Mouse (Mus musculus) left cerebral cortex, postnatal 14 days (tissue): Measurements from ENCODE around the gene Fbxo3. TPM values are rescaled to one million over a fixed set of nuclear protein-coding genes. Genes with fewer than 3 reads are reported as not detected.
A peak's percentile ranks its signal among the peaks of the same experiment; 100 is the strongest.
"Not testable (repeated sequence)": the region's sequence is repeated elsewhere in the genome, so short reads cannot be mapped to it uniquely, and the experiment has no call there.

Experiments
- DNase-seq, 2 experiments: peaks; one replicate each; pipeline ENCODE4 v3.0.0; 2021 to 2022; ENCODE audit warnings: low spot score in 2 of 2, mixed read lengths in 1 of 2
- intact Hi-C: fragments of 180-260 bp; cut with DNase I; formaldehyde crosslinking; loops from one replicate; pipeline ENCODE4 v1.15.1; 2025
- total RNA-seq, 2 experiments: library from RNA; stranded (reverse); gene quantifications; 2 replicates each; pipeline ENCODE4 v1.2.3; 2021

The Fbxo3 gene
- total RNA-seq, 2 experiments from 2014 or later = 52.2 to 53.6 TPM

DNA sequence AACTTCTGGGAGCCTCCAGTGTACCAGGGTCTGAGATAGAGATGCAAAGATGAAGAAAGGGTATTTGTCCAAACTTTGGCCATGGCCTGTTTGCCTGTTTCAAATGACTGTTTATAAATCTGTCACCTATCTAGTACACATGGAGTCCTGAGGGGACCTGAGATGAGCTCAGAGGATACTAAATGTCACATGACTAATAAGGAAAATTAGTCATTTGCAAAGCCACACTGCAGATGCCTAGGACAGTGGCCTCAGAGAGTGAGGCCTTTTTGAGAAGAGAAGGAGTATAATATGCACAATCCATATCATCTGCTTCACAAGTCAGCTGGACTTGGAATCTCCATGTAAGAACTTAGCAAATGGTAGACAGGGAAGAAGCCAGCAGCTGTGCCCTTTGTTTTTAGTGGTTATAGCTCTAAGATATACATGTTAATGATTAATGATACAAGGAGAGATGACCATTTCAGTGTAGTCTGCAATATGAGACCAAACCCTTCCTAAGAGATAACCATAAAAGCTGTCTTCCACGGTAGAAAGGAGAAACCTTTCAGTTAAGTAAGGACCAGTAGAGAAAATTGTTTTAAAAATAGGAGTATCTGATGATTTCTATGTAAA, 54.0 kb downstream of the Fbxo3 start:
- DNase-seq, intact Hi-C loops: not testable (repeated sequence)

DNA sequence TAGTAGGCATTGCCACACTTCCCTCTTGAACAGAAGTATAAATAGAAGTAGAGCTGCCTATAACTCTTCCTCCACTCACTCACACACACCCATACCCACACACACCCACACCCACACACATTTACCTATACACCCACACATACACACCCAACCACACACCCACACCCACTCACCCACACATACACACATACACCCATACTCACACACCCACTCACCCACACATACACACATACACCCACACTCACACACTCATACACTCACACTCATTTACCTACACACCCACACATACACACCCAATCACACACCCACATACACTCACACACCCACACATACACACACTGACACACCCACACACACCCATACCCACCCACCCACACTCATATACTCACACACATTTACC, 55.0 kb downstream of the Fbxo3 start:
- intact Hi-C loops = no loop called here
- DNase-seq = no peak

DNA sequence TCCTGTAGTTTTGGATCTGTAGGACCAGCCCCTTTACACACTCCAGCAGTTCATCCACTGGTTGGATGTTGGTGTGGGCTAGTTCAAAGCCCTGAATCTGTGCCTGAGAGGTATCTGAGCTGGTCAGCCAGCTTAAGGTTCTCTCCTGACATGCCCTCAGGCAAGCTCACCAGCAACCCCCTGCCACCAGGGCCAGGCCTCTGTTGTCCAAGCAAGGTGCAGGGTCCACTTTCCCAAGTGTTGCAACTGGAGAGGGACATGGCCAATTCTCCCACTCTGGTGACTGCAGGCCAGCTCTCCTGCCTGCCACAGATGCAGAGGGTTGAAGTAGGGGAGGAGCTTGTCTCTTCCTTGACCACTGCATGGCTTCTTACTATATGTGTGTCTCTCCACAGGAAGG, 56.5 kb downstream of the Fbxo3 start:
- DNase-seq, intact Hi-C loops: not testable (repeated sequence)

DNA sequence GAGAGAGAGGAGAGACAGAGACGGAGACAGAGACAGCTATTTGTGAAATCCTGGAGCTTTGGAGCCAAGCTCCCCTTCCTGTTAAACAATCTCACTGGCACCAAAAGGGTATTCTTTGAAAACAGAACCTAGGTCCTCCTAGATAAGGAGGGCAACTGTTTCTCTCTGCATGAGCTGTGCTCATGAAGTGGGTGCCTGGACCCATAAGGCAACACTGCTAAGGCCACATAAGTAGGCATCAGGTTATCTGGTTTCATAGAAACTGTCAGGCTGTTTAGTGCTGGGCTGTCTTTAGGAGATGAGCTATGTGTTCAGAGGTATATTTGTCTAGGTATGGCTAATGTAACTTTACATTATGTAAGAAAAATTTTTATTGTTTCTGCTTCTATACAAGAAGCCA, 60.0 kb downstream of the Fbxo3 start:
- intact Hi-C loops, DNase-seq: not testable (repeated sequence)

DNA sequence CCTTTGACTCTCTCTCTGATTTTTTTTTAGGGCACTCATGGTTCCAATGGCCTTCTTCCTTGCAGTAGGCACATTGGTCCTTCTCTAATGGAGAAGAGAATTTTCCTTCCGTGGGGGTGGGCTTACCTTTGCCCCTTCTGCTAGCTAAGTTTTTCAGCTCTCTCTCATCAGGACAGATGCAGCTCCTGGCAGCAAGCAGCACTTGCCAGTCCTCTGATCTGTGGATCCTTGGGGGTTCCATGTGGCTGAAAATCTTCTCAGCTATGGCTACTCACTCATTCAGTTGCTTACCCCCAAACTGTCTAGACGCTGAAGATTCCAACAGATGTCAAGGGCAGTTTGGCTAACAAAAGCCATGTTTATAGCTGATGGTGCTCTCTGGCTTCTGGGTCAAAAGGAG, 65.8 kb downstream of the Fbxo3 start:
- DNase-seq = no peak
- intact Hi-C loops = no loop called here

DNA sequence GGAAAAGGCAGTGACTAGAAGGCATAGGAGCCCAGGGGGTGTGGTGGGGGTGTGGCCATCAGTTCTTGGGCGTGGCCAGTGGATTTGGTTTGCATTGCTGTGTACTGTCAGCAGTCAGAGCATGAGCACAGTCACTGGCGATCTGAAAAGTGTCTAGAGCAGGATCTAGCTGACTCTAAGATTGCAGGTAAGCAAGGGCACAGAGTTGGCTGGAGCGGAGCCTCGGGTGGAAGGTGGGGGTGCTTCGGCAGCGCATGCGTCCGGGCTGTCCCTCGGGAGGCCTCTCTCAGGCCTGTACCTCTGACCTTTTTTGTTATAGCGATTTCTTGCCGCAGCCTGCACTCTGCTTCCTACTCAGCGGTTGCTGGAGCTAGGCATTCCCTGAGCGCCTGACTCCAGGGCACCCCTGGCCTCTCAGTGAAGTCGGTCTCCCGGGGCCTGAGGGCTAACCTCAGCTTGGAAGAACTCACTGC, 68.3 kb downstream of the Fbxo3 start, which contains the start of gene Cd59a:
Cd59a (plus strand) TSS at position 61 of the 473 bp plus-strand sequence.
- peak; percentile 33 to 43 for DNase-seq
- intact Hi-C loops = no loop called here

DNA sequence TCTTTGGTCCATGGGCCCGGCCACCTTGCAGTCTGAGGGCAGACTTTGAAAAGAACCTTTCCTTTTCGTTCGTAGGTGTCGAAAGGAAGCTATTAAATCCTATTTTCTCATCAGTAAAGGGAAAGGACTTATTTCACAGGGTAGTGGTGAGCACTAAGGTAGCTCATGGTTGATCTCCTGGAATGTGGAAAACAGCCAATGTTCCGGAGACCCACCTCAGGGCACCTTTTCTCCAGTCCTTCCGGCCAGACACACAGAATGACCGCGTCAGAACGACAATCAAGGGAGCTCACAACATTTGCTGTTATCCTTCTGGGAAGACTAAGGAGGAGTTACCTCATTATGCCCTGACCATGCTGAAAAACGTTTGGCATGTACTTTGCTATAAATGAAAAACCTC, 68.7 kb downstream of the Fbxo3 start:
- intact Hi-C loops = no loop called here
- no peak for DNase-seq

DNA sequence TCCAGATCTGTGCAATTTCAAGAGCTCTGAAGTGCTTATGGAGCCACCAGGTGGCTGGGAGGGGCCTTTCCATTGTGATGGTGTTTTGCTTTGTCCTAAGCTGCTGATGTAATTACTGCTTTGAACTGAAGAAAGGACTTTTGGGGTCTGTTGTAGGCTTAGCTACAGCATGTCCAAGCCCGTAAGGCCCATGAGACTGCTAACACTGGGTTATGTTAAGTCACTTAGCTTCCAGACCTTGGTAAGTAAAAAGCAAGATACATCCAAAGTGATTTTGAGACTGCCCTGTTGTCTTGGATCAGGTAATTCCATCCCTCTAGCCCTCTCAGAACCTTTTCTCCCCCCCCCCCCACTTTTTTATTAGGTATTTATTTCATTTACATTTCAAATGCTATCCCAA, 69.3 kb downstream of the Fbxo3 start:
- intact Hi-C loops, DNase-seq: not testable (repeated sequence)

DNA sequence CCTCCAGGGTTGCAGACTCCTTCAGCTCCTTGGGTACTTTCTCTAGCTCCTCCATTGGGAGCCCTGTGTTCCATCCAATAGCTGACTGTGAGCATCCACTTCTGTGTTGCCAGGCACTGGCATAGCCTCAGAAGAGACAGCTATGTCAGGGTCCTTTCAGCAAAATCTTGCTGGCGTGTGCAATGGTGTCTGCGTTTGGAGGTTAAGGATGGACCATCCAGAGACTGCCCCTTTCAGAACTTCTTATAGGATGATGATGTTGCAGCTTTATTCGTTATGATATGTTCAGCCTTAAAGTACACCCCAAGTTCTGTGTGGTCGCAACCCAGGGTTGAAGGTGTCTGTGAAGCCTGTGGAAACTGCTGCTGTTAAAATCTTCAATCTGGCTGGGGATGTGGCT, 69.9 kb downstream of the Fbxo3 start:
- intact Hi-C loops, DNase-seq: not testable (repeated sequence)

DNA sequence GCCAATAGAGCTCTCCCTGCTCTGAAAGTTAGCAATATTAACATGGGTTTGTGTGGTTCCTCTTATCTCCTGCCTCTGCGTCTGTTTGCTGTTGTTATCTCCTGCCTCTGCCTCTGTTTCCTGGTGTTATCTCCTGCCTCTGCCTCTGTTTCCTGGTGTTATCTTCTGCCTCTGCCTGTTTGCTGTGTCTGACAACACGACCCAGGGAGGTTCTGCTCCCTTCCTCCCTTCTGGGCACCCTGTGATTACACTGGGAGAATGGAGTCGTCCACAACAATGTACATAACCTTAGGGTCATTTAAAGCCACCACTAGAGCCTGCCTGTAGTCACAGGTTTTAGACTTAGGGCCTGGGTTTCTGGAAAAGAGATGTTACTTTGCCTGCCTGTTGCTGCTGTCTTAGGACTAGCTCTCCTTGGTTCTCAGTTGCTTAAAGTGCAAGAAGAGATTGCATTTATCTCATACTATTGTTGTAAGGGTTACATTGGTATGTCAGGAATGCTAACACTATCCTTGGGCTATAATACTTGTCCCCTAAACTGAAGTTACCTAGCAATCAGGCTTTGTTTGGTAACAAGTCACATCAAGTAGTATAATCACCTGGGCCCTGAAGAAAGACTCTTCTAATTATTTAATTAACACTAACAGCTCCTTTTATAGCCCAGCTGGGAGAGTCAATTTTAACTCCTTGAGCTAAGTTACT, 71.2 kb downstream of the Fbxo3 start:
- DNase-seq = no peak
- intact Hi-C loops = no loop called here

DNA sequence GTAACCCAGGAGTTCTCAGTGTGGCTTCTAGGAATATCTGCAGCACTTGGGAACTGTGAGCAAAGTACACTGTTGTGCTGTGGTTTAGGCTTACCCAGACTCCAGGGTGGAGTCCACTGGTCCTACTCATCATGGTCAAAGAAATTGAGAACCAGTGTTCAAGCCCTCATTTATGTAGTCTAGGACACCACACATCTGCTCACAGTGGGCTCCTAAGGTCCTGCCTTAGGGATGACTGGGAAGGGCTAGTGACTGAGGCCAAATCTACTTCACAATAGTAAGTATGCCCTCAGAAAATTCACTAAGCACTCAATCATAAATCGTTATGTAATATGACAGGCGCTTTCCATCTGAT, 71.7 kb downstream of the Fbxo3 start:
- intact Hi-C loops = no loop called here
- no peak for DNase-seq

DNA sequence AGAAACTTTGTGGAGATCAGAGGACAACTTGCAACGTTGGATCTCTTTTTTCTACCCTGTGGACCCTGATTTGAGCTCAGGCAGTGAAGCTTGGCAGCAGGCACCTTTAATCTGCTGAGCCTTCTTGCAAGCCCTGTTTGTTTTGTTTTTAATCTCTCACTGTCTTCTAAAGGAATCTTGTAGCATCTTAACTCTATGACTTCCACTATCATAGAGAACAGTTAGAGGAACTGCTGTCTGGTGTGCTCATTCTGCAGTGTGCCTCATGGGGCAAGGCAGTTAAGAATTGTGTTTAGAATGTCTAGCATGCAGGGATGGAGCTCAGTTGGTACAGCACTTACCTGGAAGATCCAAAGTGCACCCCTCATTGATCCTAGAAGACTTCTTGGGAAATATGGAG, 72.4 kb downstream of the Fbxo3 start:
- intact Hi-C loops = no loop called here
- no peak for DNase-seq

DNA sequence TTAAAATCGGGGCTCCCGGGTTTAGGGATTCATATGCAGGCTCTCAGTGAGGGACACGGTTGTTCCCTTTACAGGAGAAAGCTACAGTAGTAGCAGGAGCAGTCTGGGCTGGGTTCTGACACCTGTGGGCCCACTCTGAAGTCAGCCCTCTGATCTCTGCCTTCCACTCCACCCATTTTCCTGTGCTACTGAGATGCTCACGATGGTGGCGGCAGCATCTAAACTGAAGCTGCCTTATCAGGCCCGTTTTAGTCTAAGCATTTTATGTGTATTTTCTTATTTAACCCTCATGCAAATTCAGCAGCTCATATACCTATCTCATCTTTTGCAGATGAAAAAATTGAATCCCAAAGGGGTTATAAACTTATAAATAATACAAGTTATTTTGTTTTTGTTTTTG, 77.3 kb downstream of the Fbxo3 start:
- intact Hi-C loops = no loop called here
- DNase-seq = no peak

DNA sequence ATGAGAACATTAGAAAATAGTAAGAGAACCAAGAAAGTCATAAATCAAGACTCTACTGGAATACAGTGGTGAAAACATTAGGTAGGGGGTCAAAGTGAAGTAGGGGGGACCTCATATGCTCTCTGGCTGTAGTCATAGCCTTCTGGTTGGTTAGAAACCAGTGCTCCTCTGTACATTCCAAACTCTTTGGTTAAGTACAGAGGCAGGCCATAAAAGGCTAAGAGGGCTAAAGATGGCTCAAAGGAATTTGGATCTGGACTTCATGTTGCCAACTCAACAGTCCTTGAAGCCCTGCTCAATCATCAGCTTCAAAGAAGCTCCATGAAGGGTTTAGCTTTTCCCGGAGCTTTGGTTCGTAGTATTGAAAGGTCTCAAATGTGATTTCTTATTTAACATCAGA, 81.5 kb downstream of the Fbxo3 start:
- intact Hi-C loops, DNase-seq: not testable (repeated sequence)

DNA sequence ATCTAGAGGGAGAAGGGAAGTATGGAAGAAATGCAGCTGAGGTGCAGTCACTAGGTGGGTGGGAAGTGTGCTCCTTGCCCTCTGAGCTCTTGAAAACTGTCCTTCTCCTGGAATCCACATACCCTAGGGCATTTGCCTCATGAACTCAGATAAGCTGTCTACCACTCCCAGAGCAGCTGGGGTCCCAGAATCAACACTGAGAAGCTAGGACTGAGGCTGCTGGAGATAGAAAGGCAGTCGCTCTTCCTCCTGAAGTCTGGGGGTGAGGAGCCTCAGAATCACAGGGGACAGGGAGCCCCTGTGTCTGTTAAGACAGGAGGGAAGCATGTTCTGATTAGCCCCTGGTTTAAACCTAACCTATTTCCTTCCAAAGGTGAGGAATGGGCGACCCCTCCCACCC, 82.0 kb downstream of the Fbxo3 start:
- DNase-seq = no peak
- intact Hi-C loops = no loop called here

DNA sequence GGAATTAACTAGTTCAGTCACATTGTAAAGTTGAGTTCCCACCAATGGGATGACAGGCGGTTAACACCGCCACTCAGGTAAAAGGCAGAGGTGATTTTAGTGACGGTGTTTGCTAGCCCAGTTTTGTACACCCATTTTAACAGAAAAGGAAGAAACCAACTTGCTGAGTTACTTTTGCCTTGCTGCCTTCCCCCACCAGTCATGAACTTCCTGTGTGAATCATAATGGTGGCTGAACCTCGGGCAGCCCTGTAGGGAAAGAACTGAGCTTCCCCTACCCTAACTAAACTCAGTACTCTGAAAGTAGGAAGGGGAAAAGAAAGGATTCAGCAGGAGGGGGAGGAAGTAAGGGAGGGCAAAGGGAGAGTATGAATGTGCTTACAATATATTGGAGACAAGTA, 82.5 kb downstream of the Fbxo3 start:
- no peak for DNase-seq
- intact Hi-C loops = no loop called here

DNA sequence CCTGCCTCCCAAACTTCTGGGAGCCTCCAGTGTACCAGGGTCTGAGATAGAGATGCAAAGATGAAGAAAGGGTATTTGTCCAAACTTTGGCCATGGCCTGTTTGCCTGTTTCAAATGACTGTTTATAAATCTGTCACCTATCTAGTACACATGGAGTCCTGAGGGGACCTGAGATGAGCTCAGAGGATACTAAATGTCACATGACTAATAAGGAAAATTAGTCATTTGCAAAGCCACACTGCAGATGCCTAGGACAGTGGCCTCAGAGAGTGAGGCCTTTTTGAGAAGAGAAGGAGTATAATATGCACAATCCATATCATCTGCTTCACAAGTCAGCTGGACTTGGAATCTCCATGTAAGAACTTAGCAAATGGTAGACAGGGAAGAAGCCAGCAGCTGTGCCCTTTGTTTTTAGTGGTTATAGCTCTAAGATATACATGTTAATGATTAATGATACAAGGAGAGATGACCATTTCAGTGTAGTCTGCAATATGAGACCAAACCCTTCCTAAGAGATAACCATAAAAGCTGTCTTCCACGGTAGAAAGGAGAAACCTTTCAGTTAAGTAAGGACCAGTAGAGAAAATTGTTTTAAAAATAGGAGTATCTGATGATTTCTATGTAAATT, 83.8 kb downstream of the Fbxo3 start:
- intact Hi-C loops, DNase-seq: not testable (repeated sequence)
